Mouse (Mus musculus) embryo, embryonic 10.5 days (tissue): ENCODE measurements at regions not wholly inside any gene's neighbourhood (a gene's known extent, or its start where the extent isn't known, plus 50 kb on each side); places are given as distances from the start of the nearest gene placed in this dataset.
A peak's percentile ranks its signal among the peaks of the same experiment; 100 is the strongest.

ENCODE experiments used
- DNase-seq: peaks from one replicate; pipeline ENCODE4 v3.0.0-alpha.2; 2015; ENCODE audit warnings: low spot score

- DNase-seq, result peak; percentile 92
Measured at GRCm38 (mm10) chr3:35102715-35103591, 452.7 kb downstream of the Sox2 start.

GRCm38 (mm10) chr3:35104884-35105283, 454.7 kb downstream of the Sox2 start:
- DNase-seq, result peak; percentile 66

DNA sequence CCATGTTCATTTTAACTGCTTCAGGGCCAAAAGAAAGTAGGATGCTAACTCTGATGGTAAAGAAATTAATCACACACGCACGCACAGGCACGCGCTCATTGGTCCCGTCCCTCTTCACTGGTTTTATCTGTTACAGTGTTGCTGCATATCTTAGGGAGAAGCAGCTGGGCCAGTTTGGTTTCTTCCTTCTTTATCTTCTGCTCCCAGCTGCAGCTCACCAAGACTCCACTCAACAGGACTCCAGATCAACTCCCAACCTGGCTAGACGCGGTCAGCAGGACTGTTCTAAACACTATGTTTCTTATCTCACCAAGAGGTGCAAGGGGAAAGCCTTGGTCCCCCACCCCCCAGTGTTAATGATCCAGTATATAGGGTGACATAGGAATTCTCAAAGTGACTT, 455.9 kb downstream of the Sox2 start:
- no peak for DNase-seq

GRCm38 (mm10) chr3:35133477-35133876, 483.3 kb downstream of the Sox2 start:
- no peak for DNase-seq

DNA sequence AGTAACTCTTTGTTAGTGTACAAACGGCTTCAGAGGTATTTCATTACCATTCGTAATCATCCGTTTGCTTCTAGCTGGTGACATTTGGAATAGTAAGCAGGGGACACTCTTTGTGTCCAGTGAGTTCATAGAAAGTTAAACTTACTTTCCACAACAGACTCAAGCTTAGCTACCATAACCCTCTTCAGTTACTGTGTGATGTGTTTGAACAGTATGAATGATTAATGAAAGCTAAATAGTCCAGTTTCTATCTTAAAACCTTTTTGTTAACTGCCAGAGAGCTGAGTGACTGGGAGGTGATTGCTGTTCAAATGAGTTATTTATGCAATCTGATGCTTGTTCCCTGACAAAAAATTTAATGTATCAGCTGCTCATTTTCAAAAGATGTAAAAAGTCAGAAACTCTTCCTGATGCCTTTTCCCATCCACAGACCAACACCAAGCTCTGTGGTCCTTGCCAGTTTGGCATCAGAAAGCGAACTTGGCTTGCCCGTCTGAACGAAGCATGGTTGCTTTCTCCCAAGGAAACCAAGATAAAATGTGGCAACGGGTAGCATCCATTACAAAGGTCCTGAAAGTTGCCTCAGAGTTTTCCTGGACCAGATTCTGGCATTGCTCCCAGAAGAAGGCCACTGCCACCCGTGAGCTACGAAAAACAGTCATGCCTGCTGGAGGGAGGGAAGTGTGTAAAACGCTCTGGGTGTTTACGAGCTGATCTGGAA, 491.5 kb downstream of the Sox2 start:
- DNase-seq, result no peak

DNA sequence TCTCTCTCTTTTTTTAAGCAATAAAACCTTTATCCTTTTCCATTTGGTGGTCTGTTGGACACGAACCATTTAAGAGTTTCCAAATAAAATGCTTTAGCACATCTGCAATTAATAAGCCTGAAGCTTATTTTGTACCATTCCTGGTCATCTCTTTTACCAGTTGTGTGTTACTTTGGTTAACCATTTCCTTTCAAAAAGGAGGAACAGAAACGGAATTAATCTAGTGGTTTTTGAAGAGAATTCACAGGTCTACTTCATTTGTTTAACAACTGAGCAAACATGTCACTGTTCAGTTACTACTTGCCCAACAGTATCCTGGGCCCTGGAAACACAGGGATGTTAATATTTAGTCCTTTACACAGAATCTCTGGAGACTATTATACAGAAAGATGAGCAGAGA, 492.5 kb downstream of the Sox2 start:
- no peak for DNase-seq

- no peak for DNase-seq
Measured at GRCm38 (mm10) chr3:35145569-35145968, 495.4 kb downstream of the Sox2 start.

DNA sequence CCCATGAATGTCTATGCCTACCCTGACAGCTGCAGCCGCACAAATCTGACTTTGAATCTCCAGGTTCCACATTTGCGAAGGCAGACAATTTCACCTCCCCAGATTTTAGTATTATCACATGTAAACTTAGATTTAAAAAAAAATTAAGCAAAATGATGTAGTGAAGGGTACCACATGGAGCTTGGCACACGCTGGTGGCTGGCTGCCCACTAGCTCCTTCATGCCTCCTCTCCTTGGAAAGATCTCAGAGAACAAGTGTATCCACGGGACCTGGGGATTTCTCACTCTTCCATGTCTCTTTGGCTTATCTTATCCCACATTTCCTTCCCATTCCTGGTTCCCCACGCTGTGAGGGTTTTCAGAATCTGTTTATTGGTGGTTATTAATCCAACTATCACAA, 496.5 kb downstream of the Sox2 start:
- DNase-seq, result no peak

GRCm38 (mm10) chr3:35149251-35149691, 499.1 kb downstream of the Sox2 start:
- DNase-seq, result peak; percentile 28

GRCm38 (mm10) chr3:35152191-35152590, 502.0 kb downstream of the Sox2 start:
- no peak for DNase-seq

GRCm38 (mm10) chr3:35154266-35154665, 504.1 kb downstream of the Sox2 start:
- no peak for DNase-seq

- no peak for DNase-seq
Measured at GRCm38 (mm10) chr3:35168676-35169075, 518.5 kb downstream of the Sox2 start.

DNA sequence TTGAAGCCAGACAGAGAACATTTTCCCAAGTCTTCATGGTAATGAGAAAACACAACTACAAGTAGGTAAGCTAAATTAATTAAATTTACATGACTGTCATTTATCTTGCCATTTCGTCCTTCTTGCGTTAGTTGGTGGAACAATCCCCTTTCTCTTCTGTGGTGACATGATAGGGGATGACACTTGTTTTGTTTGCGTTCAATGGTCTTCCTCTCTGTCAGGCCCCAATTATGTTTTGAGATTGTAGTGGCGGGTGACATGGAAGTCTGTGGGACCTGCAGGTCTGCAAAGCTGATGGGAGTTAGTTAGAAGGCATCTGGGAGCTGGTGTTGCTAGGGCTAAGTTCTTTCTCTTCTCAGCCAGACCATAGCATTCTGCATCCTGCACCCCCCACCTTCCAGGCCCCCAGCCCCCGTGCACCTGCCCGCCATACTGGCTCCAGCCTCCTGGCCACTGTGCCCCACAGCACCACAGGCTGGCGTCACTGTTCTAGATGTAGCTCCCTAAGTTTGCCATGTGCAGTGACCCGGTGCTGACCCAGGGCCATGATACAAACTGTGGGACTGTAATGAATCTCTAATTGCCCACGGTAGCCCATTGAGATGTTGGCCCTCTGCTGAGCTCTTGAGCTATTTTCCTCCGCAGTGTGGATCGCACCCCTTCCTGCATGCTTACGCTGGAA, 528.7 kb downstream of the Sox2 start:
- DNase-seq, result no peak

DNA sequence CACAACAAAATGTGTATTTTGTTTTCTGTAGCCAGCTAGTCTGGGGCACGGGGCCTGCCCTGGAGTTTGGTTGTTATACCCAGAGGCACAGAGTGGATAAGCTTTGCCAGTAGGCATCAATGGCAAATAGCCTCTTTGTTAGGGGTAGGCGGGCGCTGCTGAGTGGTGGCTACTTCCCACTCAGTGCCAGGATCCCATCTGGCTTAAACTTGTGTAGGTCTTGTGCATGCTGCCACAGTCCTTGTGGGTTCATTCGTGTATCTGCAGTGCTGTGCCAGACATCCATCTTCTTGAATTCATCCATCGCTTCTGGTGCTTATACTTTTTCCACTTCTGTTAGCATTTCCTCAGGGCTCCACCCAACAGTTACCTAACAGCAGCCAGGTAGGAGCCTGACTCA, 545.4 kb upstream of the Atp11b start:
- DNase-seq, result no peak

DNA sequence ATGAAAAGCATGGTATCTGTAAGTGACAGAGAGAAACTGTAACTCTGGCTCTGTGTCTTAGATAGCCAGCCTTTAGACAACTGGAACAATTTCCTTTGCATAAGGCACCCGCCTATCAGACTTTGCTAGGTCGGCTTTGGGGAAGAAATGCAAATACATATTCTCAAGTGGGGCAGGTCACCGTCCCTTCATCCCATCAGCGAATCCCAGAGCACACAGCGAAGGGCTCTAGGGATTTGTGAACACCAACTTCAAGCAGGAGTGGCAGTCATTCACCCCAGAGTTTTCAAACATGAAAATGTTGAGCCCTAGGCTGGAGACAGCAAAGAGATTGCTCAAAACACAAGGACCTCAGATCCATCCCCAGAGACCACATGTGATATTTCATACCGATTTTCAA, 534.5 kb upstream of the Atp11b start:
- no peak for DNase-seq

DNA sequence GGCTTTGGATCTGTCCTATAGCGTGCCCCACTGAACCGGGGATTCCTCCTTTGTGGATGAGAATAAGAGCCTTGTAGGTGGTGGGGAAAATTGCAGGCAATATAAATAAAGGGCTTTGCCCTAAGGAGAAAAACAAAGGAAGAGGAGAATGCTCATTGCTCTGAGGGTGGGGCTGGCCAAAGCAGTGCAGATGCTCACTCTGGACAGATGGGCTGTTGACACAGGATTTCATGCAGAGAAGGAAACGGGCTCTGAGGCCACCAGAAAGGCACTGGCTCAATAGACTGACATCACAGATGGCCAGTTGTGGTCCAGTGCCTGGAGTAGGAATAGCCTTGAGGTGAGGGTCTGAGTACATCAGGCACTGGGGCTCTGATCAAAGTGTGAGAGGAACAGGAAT, 532.7 kb upstream of the Atp11b start:
- DNase-seq, result peak; percentile 29

DNA sequence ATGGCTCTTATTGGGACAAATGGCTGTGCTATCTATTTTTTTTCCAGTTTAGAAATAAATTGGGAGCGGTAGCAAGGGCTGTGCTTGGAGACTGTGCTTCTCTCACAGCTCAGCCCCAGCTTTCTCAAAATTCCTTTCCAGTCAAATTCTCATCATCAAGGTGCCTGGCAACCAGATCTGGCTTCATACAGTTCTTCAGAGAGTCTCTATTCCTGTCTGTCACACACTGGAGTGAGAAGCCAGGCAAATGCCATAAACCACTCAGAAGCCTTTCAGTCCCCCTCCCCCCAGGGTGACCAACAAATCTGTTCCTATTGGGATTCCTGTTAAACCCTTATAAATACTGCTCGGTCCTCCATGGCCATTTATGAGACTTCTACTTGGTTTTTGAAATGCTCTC, 531.7 kb upstream of the Atp11b start:
- DNase-seq, result no peak

DNA sequence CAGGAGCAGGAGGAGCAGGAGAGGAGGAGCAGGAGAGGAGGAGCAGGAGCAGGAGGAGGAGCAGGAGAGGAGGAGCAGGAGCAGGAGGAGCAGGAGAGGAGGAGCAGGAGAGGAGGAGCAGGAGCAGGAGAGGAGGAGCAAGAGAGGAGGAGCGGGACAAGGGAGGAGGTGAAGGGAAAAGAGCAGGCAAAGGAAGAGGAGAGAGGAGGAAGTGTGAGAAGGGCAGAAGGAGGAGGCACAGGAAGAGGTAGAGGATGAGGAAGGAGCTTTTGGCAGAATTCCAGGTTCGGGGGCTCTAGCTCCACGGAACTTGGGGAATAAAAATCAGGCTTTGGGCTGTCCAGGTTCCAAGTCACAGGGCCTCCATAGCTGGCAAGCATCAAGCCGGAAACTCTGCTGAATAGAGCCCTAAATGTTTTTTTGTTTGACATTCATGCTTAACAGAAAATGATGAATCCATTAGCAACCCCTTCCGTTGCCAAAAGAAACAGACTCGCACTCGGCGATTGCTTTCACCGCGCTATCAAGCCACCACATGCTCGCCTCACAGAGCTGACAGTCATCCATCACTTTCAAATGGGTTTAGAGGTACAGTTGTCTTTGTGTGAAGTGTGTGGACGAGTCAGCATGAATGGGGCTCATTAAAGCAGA, 528.7 kb upstream of the Atp11b start:
- DNase-seq, result peak; percentile 72

DNA sequence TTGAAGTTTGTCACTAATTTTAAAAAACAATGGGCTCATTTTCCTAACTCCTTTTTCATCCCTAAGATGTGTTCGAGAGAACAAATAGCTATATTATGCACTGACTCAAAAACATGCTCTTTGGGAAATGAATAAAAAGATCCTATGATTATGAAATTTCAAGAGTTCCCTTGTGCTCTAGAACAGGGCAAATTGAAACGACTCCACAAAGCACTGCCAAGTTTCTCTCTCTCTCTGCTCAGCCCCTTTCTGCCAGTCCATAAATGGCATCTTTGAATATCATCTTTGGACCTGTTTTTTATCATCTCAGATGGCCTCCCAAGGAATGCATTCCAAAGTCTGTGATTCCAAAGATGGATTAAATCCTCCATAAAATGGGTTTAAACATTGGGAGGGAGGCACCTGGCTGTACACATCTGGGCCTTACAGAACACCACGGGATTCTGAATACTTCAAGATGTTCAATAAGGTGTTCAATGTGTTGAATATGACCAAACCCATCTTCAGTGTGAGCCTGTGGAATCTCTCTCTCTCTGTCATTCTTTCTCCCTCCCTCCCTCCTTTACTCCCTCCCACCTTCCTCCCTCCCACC, 528.0 kb upstream of the Atp11b start:
- no peak for DNase-seq

DNA sequence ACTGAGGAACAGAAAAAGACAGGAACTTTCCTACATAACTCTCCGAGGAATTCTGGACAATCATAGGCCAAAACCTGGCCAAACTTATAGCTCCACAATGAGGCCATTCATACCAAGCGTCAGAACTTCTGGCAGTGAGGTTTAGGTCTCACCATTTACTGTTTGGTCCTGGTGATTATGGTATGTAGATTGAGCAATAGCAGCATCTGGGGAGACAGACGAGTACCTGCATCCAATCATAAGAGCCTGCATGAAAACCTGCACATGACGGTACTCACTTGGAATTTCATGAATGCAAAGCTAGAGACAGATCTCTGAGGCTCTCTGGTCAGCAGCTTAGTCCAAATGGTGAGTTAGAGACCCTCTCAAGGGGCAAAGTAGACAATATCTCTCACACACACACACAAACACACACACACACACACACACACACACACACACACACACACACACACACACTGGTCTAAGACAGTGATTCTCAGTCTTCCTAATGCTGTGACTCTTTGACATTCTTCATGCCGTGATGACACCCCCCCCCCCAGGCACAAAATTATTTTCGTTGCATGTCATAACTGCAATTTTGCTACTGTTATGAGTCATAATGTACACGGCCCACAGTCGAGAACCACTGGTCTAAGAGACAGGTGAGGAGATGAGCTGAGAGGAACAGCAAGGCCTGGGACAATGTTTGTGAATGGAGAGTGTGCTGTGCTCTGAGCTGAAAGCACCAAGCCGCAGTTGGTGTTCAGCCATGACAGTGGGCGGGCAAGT, 522.6 kb upstream of the Atp11b start:
- no peak for DNase-seq

DNA sequence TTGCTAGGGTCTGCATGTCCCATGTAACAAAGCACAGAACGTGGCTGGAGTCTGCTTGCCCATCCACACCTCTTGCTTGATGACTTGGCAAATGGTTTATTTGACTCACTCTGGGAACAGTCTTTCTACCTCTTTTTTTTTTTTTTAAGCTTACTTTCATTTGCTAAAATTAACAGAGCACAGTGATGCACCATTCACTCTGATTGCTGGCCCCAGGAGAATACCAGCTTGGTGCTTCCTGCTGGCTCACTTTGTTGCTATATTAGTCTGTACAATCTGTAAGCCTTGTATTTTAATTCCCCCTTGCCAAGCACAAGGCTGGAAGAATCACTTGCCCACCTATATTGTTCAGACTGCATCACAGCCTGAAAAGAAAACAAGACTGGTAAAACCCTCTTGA, 521.4 kb upstream of the Atp11b start:
- DNase-seq, result no peak
